Mouse (Mus musculus) heart, adult 2 months (tissue): ENCODE measurements at regions not wholly inside any gene's neighbourhood (a gene's known extent, or its start where the extent isn't known, plus 50 kb on each side); places are given as distances from the start of the nearest gene placed in this dataset.

Experiments used
- CTCF ChIP-seq: fragments of 200-600 bp; IDR thresholded peaks from 2 replicates; pipeline ENCODE4 v1.8.1; 2022; ENCODE audit warnings: antibody characterized with exemption, mild to moderate bottlenecking, moderate library complexity
- EP300 ChIP-seq: fragments of 200-500 bp; IDR thresholded peaks from 2 replicates; pipeline ENCODE4 v1.6.1; 2011; ENCODE audit warnings: low read depth, low read length, control low read depth; ENCODE audit not compliant: insufficient read depth

DNA sequence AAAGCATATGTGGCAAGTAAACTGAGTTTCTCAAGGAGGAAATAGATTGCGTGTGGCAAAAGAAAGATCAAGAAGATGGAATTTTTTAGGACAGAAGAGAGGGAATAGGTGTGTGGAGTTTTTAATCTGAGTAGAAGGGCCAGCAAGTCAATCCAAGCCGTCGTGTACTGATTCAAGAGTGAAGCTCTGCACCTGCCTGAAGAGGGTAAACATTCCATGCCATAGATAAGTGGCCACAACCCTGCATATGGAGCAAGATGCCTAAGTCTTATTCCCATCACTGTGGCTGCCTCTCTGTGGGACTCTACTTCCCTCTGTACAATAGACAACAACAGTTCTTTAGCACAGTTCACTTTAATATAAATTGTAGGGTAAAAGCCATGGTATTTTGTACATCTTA is 443.4 kb downstream of the Tns1 start:
- TF ChIP-seq EP300 (no peak), CTCF (no peak)
